Mouse (Mus musculus): ENCODE data around the gene Kcnj15. TPM values are rescaled to one million over a fixed set of nuclear protein-coding genes. Genes with fewer than 3 reads are reported as not detected.

The Kcnj15 gene
- total RNA-seq, 2 experiments from 2014 or later: 1.1 to 1.4 TPM

DNA sequence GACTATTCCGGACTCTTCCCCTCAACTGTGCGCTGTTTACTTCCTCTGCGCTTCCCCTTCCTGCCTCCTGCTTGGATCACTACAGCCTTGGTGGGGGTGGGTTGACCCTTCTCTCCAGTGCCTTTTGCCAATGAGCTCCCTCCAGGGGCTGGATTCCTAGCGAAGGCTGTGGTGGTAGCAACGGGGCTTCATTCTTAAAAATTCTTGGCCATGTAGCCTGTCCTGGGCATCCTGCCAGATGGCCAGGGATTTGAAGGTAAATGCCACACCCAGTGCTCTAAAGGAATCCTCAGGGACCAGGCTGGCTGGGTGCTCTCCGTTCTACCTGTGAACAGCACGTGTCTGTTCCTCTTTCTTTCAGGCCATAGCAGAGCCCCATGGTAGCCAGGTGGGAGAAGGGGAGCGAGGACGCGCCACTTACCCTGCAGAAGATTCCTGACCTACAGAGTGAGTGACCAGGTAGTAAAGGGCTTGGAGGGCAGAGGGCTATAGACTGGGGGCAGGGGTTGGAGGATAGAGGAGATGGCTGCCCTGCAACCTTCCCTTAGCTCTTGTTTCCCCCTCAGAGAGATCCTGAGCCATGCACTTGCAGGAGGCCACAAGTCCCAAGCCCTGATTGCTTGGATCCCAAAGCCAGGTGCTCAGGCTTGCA is 34.2 kb downstream of the Kcnj15 start:
- peak; percentile 47 to 68 for DNase-seq

DNA sequence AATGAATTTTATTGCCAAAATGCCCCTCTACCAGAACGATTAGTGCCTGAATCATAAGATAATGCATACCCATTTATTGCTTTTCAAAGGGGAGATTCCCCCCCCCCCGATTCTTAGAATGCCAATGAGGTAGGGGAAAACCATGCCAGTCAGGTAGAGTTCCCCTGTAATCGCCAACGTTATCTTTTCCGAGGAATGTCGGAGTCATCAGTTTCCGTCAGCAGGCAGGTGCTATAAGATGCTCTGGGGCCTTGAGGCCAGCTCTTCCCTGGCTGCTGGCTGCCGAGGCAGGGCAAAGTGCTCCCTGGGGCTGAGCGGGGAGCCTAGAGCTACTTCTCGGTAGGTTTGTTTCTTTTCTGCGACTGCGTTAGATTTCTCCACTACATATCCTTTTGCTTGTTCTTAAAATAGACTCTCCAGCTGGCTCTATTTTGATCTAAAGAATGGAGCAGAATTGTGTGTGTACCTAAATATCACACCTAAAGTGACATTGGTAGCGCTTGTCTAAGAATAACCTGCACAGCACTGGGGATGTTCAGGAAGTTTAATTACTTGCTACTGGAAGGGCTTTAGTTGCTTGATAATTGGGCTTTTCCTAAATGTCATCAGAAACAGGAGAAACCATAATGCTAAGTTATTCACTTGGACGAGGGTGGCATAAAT is 35.6 kb downstream of the Kcnj15 start:
- DNase-seq: no peak

DNA sequence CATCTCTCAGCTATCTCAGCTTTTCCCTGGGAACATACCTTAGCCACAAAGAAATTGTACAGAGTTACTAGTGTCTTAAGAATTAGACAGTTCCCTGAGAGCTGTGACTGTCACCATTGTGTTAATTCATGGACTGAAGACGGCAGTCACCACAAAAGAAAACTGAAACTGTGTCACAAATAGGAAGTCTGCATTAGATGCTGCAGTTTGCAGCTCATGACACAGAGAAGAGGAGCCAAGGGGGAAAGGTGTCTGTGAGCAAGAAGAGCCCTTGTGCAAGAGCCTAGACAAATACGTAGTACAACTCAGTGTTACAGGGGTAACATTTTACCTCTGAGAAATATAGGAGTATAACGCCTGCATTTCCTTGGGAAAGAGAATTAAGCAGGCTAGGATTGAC is 40.3 kb downstream of the Kcnj15 start:
- DNase-seq: no peak

DNA sequence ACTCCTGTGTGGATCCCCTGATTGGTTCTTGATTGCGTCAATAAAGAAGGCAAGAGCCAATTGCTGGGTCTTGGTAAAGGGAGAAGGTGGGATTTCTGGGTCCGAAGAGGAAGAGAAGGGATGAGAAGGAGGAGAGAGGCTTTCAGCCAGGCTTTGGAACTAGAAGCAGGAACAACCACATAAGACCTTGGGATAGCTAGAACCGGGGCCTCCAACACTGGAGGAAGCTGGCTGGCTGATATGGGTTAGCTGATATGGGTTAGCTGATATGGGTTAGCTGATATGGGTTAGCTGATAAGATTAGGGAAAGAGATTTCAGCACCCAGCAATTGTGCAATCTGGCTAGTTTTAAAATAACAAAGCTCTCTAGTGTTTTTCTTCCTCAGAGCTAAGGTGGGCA is 44.3 kb downstream of the Kcnj15 start:
- DNase-seq: no peak

DNA sequence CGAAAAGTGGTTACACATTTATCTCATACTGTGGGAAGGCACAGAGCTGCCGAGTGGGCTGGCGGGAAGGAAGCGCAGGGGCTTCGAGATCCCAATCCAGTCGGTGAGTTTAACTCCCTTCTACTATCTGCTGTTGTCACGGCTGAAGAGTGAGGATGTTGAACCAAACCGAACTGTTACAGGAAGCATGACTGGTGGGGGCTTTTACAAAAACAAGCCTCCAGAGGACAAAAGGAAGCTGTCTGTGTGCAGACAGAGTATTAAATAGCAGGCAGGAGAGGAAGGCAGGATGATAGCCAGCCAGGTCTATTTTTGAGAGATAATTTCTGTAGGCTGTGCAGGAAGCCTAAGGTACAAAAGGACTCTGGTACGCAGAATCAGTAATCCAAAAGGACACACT is 46.3 kb downstream of the Kcnj15 start:
- DNase-seq: peak in 1 of 2 experiments; percentile 33

DNA sequence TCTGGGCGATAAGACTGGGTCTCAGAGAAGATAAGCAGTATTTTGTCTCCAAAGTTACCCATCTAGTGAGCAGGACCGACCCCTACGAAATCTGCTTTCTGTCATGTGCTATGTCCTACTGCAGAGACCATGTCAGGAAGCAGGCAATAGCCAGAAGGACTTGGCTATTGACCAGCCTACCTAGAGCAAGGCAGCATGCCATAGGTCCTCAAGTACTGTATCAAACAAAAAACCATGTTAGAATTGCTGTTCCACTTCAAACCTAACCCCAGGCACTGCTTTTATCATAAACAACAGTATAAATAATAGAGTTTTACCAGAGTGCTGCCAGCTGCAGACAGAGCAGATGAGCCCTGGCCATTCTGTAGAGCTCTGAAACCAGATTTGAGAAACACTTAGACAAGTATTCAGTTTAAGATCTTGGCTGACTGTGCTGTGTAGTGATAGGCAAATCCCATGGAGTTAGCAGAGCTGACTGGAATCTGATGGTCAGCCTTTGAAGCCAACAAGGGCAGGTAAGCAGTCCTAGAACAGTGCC is 50.5 kb downstream of the Kcnj15 start:
- DNase-seq: no peak

DNA sequence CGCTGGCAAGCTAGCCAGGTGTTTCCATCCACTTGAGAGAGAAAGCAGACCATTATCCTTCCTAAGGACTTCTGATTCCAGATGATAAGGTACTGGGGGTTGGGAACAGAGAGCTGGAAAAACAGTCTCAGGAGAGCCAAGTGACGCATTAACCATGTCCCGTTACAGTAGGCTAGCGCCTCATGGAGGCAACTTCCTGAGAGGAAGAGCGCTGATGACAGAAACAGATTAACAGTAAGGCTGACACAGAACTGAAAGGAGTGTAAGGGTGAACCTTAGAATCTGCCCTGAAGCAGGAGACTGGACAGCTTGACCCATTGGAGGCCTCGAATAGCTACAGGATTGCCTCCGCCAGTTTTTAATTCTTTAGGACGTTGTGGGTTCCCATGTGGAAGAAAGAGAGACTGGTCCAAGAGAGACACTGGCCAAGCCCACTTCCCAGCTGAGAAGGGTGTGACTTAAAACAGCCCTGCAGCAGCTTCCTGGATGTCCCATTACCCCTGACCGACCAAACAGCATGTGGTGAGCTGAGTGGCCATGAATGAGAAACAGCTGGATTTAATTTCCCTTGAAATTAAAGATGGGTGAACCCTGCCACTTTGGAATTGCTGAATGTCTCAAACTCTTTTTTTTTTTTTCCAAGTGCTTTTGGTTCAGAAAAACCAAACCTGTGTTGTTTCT is 64.7 kb downstream of the Kcnj15 start:
- peak; percentile 37 to 78 for DNase-seq

DNA sequence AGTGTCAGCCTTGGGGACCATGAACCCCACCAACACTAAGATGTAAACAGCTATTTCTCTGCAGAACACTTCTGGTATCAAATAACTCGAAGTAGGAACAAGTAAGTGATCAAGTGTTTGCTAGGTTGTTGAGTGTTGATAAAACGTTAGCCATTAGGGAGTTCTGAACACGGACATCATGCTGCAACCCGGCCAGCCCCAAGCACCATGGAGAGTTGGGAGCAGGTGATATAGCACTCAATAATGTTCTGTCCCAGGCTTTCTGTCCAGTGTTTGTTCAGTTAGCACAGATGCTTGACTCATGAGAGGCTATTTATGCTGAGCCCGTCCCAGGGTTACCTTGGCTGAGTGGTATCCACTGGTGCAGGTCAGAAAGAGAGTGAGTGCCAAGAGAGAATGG is 74.8 kb downstream of the Kcnj15 start:
- DNase-seq: no peak

DNA sequence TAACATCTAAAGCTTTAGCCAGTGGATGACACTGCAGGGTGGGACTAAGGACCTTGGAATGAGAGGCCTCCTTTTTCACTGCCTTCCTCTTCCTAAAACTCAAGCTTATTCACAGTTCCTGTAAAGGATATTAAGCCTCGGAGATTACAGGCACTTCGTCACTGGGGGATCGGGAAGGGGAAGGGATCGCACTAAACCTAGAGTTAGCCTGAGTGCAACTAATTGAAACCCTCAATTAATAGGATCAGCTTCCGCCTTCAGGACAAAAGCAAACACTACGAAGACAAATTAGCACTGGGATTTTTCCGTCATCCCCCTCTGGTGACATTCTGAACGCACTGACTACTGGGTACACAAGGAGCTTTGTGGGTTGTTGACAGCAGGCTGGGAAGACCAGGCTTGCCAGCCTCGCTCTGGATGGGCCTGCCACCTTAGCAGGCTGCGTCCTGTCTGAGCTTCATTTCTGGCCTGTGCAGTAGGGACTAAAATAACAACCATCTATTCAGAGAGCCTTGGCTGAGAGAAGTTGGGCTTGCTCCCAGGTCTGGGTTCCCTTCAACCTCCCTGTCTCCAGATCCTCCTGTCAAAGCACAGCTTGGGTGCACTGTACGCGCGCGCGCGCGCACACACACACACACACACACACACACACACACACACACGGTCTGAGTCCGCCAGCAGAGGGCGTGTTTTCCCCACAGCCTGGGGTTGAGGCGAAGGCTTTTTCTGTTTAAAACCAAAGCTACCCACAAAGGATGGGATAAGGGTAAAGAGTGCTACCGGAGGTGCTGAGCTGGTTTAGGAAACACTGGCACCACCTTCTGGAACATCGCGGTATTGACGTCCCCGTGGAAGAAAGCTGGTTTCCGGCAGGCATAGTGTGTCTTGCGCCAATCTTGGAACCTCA is 83.8 kb downstream of the Kcnj15 start:
- peak; percentile 81 to 90 for DNase-seq

DNA sequence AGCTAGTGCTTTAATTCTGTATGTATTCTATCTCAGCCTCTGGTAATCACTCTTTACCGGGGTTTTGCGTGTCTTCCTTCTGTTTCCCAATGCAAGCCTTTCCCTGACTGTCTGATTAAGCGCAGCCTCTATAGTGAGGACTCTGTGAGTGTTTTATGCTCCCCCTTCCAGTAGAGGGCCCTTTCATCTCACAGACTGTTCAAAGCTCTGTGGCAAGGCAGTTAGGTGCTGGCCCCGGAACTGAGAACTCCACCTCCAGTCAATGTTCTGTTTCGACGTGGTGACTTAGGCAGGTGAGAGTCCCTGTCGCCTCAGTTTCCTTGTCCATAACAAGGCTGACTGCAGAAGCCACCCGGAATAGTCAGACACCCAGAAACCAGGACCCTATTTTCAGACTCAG is 84.7 kb downstream of the Kcnj15 start:
- DNase-seq: no peak

DNA sequence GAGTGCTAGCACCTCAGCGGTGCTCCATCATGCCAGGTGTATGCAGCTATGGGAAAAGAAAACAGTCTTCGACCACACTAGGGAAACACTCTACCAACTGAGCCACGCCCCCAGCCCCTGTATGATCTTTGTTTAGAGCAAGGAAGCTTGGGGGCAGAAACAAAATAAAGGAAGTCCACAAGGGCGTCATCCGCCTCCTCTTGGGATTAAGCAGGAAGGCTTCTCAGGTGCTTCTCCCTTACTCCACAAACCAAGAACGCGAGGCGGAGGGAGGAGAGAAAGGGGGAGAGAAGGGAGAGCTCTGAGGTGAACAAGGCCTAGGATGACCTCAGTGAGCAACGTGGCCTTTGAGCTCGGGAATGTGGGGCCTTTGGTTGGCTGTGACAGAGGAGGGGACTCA is 87.6 kb downstream of the Kcnj15 start:
- peak in 1 of 2 experiments; percentile 43 for DNase-seq

DNA sequence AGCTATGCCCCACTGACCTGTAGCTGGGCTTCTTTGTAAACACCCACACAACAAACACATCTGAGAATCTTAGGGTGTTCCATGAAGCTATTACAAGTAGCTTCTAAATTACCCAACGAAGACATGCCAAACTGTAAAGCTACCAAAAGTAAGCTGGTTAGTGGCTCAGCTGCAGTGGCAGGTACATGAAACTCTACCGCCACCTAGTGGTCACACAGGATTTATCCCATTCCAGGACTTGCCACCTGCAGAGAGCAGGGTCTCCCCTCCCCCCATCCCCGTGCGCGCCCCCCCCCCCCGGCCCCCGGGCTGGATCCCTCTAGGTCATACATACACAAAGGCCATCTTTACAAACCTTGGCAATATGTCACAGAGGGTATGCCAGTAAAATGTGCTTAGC is 88.5 kb downstream of the Kcnj15 start:
- peak; percentile 73 to 81 for DNase-seq

DNA sequence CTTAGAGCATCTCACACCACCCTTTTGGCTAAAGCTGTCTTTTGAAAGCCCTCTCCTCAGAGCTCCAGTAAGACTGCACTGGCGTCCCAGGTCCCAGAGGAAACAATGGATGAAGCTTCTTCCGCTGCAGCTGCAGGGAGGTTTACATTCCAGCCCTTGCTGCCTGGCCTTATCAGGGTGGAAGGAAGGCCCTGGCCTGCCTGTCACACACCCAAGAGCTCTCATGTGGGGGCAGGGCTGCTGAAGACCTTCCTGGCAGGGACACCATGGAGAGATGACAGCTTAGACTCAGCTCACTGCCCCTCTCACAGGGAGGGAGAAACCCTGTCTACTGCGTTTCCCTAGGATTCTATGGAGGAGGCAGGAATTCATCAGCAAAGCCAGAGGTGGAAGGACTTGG is 89.8 kb downstream of the Kcnj15 start:
- DNase-seq: peak; percentile 50 to 79

DNA sequence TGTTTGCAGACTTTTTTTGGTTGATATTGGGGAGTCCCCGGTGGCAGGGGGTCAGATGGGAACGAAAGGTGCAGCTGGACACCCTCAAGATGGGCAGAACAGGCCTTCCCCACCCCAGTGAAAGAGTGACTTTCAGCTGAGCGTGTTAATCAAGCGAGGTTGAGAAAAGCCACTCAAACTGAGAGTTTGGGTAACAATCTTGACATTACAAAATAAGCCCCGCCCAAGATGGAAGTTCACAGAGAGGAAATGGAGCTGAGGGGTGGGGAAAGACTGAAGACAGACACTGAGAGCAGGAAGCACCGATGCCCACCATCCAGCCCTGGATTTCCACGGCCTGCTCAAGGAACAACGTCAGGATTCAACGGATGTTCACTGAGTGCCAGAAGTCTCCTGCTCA is 91.2 kb downstream of the Kcnj15 start:
- DNase-seq: no peak

DNA sequence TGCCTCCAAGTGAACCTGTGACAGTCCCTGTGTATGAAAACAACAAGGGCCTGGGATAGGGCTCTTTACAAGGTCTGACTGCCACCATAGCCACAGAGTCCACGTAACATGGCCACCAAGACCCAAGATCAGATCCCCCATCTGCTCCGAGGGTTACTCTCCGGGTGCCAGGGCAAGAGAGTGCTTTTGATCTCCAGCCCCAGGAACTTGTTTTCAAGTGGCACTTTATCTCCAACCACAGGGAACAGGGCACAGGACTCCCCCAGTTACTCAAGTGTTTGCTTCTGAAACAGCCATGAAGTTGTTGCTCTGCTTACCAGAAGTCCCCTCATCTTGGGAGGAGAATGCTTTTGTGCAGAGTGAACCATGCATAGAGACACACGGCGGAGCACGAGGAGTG is 92.0 kb downstream of the Kcnj15 start:
- DNase-seq: no peak

DNA sequence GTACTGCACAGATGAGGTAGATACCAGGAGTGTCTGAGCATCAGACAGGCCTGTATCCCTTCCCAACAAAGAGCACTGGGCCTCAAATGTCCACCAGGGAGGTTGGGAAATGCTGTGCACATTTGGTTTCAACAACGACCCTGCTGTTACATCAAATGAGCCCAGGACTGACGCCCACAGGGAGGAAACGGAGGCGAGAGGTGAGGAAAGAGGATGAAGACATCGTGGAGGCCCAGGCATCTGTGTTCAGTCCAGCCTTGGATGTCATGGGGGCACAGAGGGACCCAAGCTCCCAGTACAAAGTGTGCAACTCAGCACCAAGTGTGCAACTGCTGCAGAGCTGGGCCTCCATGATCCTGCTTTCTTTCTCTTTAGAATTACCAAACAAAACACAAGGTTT is 92.4 kb downstream of the Kcnj15 start:
- DNase-seq: no peak
